Mouse (Mus musculus): ENCODE results near the gene Dnaaf2. TPM values are rescaled to one million over a fixed set of nuclear protein-coding genes. Genes with fewer than 3 reads are reported as not detected.

Gene Dnaaf2
- total RNA-seq, 2 experiments from 2014 or later = 0.34 to 0.56 TPM

DNA sequence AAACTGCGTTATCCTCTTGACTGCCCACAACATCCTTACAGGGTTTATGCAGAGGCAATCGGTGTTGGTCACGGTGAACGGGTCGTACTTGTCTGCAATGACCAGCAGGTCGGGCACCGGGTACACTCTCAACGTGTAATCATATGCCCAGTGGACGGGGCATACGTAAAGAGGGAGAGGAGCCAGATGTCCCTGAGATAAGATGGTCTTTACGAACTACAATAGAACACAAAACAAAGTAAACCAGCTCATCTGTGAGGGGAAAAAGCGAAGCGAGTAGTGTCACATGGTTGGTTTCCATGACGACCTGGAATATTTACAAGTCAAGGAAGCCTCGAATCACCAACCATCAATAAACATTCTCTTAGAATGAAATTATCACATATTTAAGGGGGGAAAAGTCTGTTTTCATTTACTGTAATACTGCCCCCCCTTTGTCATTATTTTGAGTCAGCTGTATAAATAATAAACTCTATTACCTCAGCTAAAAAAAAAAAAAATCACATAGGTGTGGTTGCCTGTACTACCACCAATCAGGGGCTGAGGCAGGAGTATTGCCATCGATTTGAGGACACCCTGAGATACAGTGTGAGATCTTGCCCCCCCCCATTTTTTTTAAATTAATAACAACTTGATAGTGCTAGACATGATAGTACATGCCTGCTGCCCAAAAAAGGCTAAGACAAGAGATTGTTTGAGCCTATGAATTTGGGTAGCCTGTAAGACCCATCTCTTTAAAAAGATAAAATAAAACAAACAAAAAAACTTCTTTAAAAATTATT, 6.0 kb upstream of the Dnaaf2 start, which contains the start of gene Gm49384:
Gene Gm49384 (minus strand): TSS at position 216 of the 782 bp plus-strand sequence.
- no peak for DNase-seq (ENCODE audit: low spot score)
- intact Hi-C loops (cut with DNase I) = no loop called here

- intact Hi-C loops (cut with DNase I) = loop anchor here (5.0 kb wide), 1 partner anchor 98 kb away; the partner anchor contains the start of gene Klhdc2
- no peak for DNase-seq (ENCODE audit: low spot score)
Measured at GRCm38 (mm10) chr12:69198985-69199384, 756 bp upstream of the Dnaaf2 start.

- intact Hi-C loops (cut with DNase I) = loop anchor here (5.0 kb wide), 1 partner anchor 100 kb away; the partner anchor contains the start of gene Klhdc2
- peak; percentile 27 for DNase-seq (ENCODE audit: low spot score)
Measured at GRCm38 (mm10) chr12:69197378-69198163, 658 bp downstream of the Dnaaf2 start.

GRCm38 (mm10) chr12:69196444-69197377, 1.5 kb downstream of the Dnaaf2 start, which contains the start of gene Gm49383:
Gene Gm49383, minus strand, starts transcription at chr12:69197104.
- intact Hi-C loops (cut with DNase I) = loop anchor here (5.0 kb wide), 1 partner anchor 101 kb away; the partner anchor contains the start of gene Klhdc2
- DNase-seq (ENCODE audit: low spot score) = peak; percentile 44

GRCm38 (mm10) chr12:69192637-69193036, 5.6 kb downstream of the Dnaaf2 start:
- DNase-seq (ENCODE audit: low spot score) = no peak
- intact Hi-C loops (cut with DNase I) = no loop called here

- no peak for DNase-seq (ENCODE audit: low spot score)
- intact Hi-C loops (cut with DNase I) = no loop called here
Measured at GRCm38 (mm10) chr12:69191396-69191795, 6.8 kb downstream of the Dnaaf2 start.

- no peak for DNase-seq (ENCODE audit: low spot score)
- intact Hi-C loops (cut with DNase I) = no loop called here
Measured at GRCm38 (mm10) chr12:69190522-69190921, 7.7 kb downstream of the Dnaaf2 start.

GRCm38 (mm10) chr12:69190074-69190473, 8.2 kb downstream of the Dnaaf2 start:
- DNase-seq (ENCODE audit: low spot score) = no peak
- intact Hi-C loops (cut with DNase I) = no loop called here

DNA sequence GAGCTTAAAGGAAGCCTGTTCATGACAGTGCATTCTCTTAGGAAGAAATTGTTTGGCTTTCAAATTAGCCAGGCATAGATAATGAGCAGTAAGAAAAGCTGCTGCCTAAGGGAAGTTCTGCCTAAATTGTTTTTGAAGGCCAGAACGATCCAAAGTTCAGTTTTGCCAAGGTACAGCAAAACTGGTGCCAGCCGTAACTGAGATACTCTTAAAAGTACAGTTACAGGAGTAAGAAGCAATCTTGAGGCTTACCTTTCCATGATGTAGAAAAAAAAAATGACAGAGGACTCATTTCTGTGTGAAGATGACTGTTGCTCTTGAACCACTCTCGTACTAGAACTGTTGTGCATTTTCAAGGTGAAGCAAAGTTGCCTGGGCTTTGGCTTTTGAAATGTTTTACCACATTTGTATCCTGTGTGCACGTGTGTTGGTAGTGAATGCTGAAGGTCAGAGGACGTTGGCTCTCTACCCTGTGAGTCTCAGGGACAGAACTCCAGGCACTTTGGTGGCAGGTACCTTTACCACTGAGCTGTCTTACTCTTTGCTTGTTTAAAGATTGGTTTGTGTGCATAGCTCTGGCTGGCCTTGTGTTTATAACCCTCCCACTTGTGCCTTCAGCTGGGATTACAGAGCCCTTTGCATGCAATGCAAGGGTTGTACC, 11.3 kb downstream of the Dnaaf2 start:
- no peak for DNase-seq (ENCODE audit: low spot score)
- intact Hi-C loops (cut with DNase I) = no loop called here

DNA sequence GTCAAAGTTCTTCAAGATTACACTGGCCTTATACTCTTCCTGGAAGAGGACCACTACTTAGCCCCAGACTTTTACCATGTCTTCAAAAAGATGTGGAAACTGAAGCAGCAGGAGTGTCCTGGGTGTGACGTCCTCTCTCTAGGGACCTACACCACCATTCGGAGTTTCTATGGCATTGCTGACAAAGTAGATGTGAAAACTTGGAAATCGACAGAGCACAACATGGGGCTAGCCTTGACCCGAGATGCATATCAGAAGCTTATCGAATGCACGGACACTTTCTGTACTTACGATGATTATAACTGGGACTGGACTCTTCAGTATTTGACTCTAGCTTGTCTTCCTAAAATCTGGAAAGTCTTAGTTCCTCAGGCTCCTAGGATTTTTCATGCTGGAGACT, 12.9 kb downstream of the Dnaaf2 start:
- no peak for DNase-seq (ENCODE audit: low spot score)
- intact Hi-C loops (cut with DNase I) = no loop called here

DNA sequence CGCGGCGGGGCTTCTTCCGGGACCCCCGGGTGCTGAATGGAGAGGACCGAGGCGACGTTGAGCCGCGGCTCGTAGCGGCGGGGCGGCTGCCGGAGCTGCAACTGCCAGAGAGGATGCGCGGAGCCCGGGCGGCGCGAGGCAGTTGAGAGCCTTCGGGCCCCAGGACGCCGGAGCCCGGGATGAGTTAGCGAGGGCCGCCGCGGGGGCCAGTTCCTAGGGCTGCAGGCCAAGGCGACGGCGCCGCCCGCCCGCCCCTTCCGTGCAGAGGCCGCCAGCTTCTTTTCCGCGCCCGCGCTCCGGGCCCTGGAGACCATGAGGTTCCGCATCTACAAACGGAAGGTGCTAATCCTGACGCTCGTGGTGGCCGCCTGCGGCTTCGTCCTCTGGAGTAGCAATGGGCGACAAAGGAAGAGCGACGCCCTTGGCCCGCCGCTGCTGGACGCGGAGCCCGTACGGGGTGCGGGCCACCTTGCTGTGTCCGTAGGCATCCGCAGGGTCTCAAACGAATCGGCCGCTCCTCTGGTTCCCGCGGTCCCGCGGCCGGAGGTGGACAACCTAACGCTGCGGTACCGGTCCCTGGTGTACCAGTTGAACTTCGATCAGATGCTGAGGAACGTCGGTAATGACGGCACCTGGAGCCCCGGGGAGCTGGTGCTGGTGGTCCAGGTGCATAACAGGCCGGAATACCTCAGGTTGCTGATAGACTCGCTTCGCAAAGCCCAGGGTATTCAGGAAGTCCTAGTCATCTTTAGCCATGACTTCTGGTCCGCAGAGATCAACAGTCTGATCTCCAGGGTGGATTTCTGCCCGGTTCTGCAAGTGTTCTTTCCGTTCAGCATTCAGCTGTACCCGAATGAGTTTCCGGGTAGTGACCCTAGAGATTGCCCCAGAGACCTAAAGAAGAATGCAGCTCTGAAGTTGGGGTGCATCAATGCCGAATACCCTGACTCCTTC, 13.6 kb downstream of the Dnaaf2 start:
- DNase-seq (ENCODE audit: low spot score) = peak; percentile 39
- intact Hi-C loops (cut with DNase I) = no loop called here

GRCm38 (mm10) chr12:69183583-69184308, 14.5 kb downstream of the Dnaaf2 start, which contains the start of the genes Rpl36al and Mgat2:
Gene Rpl36al, minus strand, starts transcription at chr12:69184083.
Gene Mgat2, plus strand, starts transcription at chr12:69184157.
- intact Hi-C loops (cut with DNase I) = no loop called here

GRCm38 (mm10) chr12:69181800-69182199, 16.4 kb downstream of the Dnaaf2 start:
- intact Hi-C loops (cut with DNase I) = no loop called here
- DNase-seq (ENCODE audit: low spot score) = no peak

More at GRCm38 (mm10) chr12:69183583-69184308, 14.5 kb downstream of the Dnaaf2 start, which contains the start of the genes Rpl36al and Mgat2:
- peak; percentile 95 for DNase-seq (ENCODE audit: low spot score)

DNA sequence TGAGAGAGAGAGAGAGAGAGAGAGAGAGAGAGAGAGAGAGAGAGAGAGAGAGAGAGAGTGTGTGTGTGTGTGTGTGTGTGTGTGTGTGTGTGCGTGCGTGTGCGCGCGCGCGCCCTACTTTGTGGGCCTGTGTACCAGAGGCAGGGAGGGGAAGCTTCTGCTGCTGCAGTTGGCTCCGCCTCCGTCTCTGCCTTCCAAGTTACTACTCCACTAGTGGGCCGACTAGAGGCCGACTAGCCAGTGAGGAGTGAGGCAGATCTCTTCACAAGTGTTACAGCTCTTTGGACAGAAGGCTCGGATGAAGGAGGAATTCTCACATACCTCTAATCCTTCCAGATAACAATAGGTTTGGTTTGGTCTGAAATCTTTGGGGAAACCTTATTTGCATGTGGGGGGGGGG, 18.9 kb downstream of the Dnaaf2 start:
- no peak for DNase-seq (ENCODE audit: low spot score)
- intact Hi-C loops (cut with DNase I) = no loop called here

- intact Hi-C loops (cut with DNase I) = no loop called here
- DNase-seq (ENCODE audit: low spot score) = no peak
Measured at GRCm38 (mm10) chr12:69177526-69177925, 20.7 kb downstream of the Dnaaf2 start.

DNA sequence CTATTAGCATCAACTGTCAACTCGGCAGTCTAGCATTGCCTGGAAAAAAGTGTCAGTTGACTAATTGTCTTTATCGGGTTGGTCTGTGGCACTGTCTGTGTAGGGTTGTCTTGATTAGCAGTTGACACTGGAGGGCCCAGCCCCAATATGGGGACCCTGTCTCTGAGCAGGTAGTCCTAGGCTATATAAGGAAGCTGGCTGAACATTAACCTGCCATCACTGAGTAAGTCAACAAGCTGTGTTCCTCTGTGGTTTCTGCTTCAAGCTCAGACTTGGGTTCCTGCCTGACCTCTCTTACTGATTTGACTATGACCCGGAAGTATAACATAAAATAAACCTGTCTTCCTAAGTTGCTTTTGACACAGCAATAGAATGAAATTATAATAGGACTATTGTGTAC, 22.3 kb downstream of the Dnaaf2 start:
- DNase-seq (ENCODE audit: low spot score) = no peak
- intact Hi-C loops (cut with DNase I) = no loop called here

DNA sequence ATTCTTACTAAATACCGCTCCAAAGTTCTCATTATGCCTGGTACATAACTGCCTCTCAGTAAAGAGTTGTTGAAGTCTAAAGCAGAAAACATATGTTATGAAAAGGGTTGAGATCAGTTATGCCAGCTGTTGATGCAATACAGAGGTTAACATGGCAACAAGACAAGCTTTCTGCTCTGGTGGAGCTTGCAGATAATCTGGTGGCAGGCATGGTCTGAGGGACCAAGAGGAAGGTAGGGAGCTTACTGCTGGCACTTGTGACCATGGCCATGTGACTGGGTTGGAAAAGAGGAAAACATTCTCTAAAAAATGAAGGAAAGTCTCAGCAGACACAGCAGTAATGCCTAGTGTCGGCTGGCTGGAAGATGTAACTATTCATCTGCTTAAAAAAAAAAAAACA, 26.9 kb downstream of the Dnaaf2 start:
- intact Hi-C loops (cut with DNase I) = no loop called here
- DNase-seq (ENCODE audit: low spot score) = no peak
